Mouse (Mus musculus) spleen, embryonic (tissue): ENCODE measurements around the gene Galnt6.

Experiments used
- CTCF ChIA-PET: fragments of 350-600 bp; sonication (Branson Sonifier 250); formaldehyde crosslinking; loops from one replicate; lab custom pipeline; 2022; lab: Charles Lee

Gene Galnt6

DNA sequence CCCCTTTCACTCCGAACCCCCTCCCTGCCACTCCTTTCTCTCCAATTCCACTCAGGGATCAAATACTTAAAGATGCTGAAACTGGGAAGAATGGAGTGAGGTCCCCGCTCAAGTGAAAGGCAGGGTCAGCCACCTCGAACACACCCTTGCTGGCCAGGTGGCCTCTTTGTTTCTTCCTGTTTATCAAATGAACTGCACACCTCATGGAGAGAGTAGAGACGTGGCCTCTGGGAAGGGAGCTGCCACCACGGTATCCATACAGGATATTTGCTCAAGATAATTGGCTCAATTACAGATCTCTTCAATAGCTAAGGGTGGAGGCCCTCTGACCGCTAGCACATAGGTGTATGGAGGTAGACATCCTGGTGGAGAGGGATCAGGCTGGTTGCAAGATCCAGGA, 6.6 kb downstream of the Galnt6 start:
- CTCF ChIA-PET: no interaction called here

DNA sequence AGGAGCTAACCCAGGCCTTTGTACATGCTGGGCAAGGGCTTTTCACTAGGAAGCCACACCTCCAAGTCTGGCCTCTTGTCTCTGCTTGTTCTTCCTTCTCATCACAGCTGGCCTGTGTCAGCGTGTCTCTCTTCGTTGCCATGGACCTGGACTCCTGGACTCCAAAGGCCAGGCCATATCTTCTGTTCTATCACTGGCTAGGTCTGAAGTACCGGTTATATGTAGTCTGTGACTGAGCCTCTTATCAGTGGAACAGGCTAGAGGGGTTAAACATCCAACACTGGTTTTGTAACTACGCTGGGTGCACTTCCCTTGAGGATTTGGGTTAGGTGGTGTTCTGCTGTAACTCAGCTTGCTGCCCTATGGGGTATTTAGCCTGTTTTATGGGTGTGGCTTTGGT, 7.2 kb downstream of the Galnt6 start:
- CTCF ChIA-PET: interaction anchor here (1.0 kb wide), 1 partner anchor 15 kb away, joined by 3 read pairs; no protein-coding TSS in a partner anchor

DNA sequence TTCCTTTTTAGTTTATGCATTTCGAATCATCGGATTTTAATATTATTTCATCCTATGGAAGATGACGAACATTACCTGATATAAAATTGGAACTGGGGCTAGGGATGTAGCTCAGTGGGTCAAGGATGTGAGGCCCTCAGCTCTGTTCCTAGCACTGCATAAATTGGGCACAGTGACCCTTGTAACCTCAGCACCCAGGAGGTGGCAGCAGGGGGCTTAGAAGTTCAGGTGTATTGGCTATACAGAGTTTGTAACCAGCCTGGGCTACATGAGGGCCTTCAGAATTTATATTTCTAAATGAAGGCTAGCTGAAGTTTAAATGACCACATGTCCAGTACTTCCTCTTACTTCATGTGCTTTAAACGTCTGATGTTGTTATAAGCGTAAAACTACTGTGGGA, 7.7 kb downstream of the Galnt6 start:
- CTCF ChIA-PET: interaction anchor here (1.0 kb wide), 1 partner anchor 16 kb away, joined by 3 read pairs; no protein-coding TSS in a partner anchor

DNA sequence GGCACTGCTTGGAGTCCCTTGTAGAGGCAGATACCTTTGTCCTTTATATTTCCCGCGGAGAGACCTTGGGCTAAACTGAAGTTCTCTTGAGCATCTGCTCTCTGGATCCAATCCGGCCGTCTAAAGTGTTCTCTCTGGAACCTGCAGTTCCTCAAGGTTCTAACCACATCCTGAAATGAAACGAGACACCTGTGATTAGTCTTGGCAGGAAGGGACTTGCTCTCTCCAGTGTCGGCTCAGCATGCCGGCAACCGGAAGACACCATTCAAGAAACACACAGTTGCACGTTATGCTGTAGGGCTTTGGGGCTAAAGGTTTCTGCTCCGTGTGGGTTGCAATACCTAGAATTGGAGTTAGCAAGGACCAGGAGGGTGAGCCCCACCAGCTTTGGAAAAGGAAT, 9.1 kb downstream of the Galnt6 start:
- CTCF ChIA-PET: no interaction called here

DNA sequence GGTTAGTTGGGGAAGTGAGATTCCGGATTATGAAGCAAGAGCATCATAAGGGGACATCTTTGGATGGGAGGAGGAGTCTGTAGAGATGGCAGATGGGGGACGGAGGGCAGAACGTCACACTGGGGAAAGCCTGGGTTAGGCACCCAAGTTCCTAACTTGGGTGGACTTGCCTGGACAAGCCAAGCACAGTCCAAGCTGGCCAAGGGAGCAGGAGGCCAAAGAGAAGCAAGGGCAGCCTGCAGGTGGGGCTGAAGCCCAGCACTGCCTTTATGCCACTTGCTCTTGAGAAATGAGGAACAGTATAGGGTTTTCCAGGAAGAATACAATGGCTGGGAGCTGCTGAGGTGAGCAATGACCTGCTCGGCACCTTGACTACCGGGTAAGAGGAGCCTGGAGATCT, 10.0 kb downstream of the Galnt6 start:
- CTCF ChIA-PET: interaction anchor here (0.6 to 1.3 kb wide), 2 partner anchors 11 to 181 kb away, joined by 4 read pairs; no protein-coding TSS in a partner anchor

DNA sequence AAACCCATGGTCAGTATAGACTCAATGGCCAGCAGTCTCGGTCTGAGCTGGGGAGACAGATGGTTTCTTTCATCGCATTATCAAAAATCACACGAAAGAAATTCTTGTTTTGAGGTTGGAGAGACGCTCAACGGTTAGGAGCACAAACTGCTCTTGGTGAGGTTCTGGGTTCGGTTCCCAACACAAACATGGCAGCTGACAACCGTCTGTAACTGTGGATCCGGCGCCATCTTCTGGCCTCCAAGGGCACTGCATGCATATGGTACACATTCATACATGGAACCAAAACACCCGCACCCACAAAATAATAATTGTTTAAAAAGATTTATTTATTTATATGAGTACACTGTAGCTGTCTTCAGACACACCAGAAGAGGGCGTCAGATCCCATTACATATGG, 10.6 kb downstream of the Galnt6 start:
- CTCF ChIA-PET: interaction anchor here (1.3 kb wide), 1 partner anchor 181 kb away, joined by 4 read pairs; no protein-coding TSS in a partner anchor

DNA sequence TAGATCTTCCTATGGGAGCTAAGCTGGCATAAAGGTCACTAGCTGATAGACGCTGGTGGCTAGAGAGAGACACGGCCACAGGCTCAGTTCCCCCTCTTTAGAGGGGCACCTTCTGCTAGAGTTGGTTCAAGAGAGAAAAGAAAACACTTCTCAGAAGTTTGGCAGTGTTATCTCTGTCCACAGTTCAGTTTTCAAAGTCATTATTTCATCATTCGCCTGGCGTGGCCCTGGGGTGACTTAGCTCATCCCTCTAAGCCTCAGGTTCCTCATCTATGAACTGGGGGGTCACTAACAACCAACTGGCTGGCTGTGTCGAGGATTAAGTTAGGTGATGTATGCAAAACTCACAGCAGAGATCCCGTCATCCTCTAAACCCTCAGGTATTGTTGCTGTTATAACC, 11.2 kb downstream of the Galnt6 start:
- CTCF ChIA-PET: interaction anchor here (1.3 kb wide), 1 partner anchor 180 kb away, joined by 4 read pairs; no protein-coding TSS in a partner anchor

DNA sequence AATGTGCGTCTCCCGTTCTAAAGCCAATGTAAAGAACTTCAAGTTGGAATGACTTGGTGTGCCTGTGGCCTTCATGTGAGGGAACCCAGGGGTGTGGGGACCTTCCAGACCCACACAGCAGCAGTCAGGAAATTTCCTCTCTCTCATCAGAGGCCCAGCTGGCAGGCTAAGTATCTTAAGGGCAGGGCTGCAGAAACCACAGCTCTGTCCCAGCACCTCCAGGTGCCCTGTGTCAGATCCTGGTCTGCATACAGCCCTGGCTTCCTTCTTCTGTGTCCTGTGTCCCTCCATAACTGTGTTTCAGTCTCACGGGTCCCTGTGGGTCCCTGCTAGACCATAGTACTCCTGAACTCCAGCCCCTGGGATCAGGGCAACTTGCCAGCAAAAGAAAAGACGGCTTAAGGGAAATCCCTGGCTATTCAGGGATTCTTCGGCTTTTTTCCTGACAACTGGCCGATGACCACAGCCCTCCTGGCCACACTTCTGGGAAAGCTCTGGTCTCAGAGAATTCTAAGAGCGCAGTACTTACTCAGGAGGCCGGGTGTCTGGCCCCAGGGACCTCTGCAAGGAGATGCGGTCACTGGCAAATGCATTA, 13.7 kb downstream of the Galnt6 start:
- CTCF ChIA-PET: interaction anchor here (0.5 kb wide), 1 partner anchor 210 kb away, joined by 3 read pairs; no protein-coding TSS in a partner anchor

DNA sequence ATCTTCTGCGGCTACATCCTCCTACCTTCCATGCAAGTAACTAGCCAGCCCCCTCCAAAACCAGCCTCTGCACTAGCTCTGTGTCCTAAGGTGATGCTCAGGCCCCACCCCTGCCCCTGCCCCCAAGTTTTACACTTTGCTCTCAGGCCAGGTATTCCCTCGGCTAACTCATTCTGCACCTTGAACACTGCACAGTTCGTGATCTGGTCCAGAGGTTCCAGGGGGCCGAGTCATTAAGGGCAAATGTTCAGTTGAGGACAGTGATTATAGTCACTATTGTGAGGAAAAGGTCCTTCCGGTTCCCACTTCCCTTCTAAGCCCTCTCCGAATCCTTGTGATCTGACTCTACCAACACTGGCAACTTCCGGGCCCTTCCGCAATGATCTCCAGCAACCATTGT, 14.7 kb downstream of the Galnt6 start:
- CTCF ChIA-PET: no interaction called here

DNA sequence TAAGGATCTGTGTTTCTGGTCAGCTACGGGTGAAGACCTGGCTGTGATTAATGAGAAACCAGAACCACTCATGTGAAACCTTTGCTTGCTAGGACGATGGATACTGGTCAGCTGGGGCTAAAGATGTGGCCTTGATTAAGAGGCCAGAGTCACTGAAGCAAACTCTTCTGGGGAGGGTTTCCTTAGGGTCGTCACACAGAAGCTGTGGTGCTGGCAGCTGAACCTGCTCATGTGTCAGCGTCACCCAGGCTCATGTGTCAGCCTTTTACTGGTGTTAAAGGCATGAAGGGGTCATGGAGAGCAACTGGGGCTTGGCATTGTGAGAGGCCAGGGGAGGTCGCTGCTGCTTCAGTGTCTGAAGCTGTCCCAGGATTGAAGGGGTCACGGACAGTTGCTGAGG, 18.3 kb downstream of the Galnt6 start:
- CTCF ChIA-PET: interaction anchor here (0.5 to 1.3 kb wide), 2 partner anchors 19 to 28 kb away, joined by 3 to 4 read pairs; no protein-coding TSS in a partner anchor

DNA sequence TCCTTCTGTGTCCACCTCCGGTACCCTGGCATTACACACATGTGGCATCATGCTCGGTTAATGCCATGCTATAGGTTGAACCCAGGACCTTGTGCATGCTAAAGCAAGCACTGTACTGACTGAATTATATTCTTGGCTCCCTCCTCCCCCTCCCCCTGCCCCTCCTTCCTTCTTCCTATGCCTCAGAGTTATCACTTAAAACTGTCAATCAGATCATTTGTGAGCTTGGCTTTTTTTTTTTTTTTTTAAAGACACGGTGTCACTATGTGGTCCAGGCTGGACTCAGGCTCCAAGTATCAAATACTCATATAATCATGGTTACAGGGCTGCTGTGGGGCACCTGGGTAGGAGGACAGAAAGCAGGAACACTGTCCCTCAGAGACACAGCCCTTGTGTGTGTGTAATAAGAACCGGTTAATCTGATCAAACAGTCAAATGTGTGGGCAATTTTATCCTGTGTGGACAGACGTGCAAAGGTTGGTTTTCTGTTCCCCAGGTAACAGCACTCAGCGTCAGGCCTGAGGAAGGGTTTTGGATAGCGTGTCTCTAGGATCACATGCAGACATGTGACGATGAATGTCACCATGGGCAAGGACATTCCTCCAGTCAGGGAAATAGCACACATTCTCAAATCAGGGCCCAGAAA, 20.6 kb downstream of the Galnt6 start:
- CTCF ChIA-PET: interaction anchor here (0.6 kb wide), 1 partner anchor 11 kb away, joined by 4 read pairs; no protein-coding TSS in a partner anchor

DNA sequence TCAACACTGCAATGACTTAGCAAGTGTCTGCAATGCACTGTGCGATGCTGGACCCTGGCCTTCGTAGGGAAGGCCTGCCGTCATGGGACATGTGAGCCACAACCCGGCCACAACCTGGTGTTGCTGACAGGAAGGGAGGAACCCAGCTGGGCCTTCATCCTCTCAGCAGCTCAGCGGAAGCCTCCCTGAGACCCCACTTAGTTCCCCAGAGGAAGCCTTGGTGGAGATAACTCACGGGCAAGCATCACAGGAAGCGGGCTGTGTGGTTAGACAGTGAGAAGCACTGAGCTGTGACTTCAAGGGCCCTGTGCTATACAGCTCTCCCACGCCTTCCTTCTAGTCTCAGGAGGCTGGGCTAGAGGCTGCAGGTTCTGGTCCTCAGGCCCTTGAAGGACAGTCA, 22.9 kb downstream of the Galnt6 start:
- CTCF ChIA-PET: no interaction called here

DNA sequence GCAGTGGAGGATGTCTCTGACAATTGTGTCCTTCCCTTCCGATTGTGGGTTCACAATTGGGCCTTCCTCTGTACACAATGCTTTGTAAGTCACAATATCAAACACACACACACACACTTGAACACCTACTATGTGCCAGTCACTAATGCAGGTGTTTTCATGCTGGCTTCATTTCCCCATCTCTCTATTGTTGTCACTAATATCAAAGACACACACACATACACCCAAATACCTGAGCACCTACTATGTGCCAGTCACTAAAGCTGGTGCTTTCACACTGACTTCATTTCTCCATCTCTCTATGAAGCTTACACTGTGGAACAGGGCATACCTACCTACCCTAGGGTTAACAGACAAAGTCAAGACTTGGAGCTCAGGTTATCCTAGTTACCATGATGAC, 23.8 kb downstream of the Galnt6 start:
- CTCF ChIA-PET: interaction anchor here (0.6 to 0.9 kb wide), 4 partner anchors 22 to 299 kb away, joined by 3 to 15 read pairs (median 7); no protein-coding TSS in a partner anchor

DNA sequence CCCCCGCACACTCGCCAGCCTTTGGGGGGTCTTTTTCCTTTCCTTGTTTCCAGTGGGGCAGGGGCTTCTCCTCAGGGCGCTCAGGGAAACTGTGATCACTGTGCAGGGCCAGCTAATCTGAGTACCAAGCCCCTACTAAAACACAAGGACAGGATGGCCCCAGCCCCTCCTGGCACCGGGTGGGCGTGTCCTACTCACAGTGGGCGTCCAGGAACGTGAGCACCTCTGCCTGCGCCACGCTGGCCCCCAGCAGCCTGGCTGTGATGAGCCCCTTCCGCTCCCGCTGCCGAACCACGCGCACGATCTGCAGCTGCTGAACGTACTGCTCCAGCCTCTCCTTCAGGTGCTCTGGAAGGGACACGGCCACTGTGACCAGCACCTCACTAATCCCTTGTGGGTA, 25.3 kb downstream of the Galnt6 start:
- CTCF ChIA-PET: no interaction called here

DNA sequence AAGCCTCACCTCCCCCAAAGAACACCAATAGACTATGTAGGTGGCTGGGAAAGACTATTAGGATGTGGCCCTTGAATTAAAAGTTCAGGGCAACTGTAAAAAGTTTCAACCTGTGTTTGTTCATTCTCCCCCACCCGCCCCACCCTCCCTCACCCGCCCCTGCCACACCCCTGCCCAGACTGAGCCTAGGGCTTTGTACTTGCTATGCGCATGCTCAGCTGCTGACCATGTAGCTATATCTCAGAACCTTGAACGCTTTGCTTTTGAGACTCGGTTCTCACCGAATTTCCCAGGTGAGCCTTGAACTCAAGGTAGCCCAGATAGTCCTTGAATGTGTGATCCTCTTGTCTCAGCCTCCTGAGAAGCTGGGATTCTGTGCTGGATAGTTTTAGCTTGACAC, 27.3 kb downstream of the Galnt6 start:
- CTCF ChIA-PET: interaction anchor here (0.6 to 1.3 kb wide), 2 partner anchors 10 to 27 kb away, joined by 3 read pairs; no protein-coding TSS in a partner anchor

DNA sequence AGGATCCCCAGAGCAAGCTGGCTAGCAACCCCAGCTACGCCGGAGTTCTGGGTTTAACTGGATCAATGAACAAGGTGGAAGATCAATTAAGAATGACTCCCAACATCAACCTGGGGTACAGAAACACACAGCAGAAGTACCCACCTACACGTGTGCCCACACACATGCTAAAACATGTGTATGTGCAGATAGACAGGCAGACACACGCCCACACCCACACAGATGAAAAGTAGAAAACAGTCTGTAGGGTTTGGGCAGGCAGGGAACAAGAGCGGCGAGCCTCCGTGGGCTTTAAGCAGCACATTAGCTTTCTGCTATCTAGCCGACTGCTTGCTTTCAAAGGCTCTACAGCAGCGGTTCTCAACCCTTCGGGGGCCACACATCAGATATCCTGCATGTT, 28.1 kb downstream of the Galnt6 start:
- CTCF ChIA-PET: interaction anchor here (0.6 to 1.3 kb wide), 2 partner anchors 11 to 103 kb away, joined by 3 to 4 read pairs; no protein-coding TSS in a partner anchor

DNA sequence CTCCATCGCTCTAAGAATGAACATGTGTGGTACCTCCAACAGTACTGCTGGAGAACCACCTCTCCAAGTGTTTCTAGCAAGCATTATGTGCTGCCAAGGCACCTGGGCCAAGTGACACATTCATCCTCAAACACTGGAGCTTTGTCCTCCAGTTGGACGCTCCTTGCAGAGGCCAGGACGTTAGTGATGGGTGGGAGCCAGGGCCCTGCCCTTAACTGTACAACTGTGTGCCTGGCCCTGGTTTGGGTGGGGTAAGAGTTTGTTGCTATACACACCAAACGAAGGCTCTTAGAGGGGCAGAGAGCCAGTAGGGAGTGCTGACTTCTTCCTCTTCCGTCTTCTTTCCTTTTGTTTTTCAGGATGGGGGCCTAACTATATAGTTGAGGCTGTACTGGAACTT, 28.8 kb downstream of the Galnt6 start:
- CTCF ChIA-PET: interaction anchor here (0.6 to 1.3 kb wide), 2 partner anchors 12 to 102 kb away, joined by 3 to 4 read pairs; no protein-coding TSS in a partner anchor

DNA sequence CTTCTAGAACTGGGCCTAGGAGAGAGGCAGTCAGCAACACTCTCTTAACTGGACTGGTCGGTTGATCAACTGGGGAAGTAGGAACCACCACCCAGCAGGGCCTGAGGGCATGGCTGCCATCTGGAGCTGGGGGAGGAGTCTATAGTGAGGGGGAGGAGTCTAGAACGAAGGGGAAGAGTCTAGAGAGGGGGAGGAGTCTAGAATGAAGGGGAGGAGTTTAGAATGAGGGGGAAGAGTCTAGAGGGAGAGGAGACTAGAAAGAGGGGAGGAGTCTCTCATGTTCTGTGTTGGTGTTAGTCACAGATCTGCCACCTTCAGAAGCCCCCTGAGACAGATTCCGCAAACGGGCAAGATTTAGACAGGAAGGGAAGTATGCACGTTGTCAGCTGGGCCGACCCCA, 29.8 kb downstream of the Galnt6 start:
- CTCF ChIA-PET: no interaction called here

DNA sequence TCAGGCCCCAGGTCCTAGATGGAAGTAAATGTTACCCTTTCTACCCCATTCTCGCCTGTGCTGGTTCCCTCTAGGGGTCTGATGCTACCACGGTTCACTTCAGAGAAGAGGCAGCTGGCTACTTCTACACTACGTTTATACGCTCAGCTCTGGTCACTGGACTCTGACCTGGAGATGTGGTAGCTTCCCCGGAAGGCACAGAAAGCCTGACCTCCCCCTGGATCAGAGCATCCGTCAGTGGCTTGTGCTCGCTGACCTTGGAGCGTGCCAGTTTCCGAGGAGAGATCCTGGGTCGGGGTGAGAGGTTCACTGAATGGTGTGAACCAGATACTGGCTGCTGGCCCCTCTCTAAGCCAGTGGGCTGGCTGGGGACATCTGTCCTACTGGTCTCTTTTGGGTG, 31.1 kb downstream of the Galnt6 start:
- CTCF ChIA-PET: interaction anchor here (0.7 kb wide), 1 partner anchor 23 kb away, joined by 7 read pairs; no protein-coding TSS in a partner anchor

DNA sequence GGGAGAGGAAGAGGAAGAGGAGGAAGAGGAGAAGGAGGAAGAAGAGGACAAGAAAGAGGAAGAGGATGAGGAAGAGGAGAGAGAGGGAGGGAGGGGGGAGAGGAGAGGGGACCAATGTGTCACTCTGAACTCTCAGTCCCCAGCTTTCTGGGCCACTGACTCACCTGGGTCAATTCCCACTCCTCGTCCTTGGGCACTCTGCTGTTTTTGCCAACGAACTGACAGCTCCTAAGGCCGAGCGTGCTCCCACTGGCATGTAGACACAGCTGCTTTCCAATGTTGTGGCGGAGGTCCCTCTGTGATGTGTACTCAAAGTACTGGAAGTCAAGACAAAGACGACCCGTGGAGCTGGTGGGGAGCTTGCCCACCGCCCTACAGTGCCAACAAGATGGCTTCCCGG, 34.8 kb downstream of the Galnt6 start:
- CTCF ChIA-PET: interaction anchor here (0.5 kb wide), 1 partner anchor 55 kb away, joined by 4 read pairs; no protein-coding TSS in a partner anchor

DNA sequence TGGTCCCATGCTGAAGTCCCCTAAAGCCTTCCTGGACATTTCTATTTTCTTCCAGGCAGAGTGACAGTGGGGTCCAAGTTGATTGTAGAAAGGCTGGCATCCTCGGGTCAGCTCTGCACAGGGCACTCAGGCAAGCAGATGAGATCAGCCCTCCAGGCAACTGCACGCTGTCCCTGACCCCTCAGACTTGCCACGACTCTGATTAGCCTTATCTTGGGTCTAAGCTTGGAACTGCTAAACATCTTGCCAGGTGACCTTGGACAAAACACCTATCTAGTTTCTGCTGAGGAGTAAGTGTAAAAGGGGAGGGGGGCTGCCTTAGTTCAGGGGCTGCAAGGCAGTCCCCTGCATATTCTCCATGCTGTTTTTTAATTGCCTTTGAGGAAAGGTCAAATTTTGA, 37.2 kb downstream of the Galnt6 start:
- CTCF ChIA-PET: interaction anchor here (1.1 kb wide), 1 partner anchor 20 kb away, joined by 4 read pairs; no protein-coding TSS in a partner anchor

DNA sequence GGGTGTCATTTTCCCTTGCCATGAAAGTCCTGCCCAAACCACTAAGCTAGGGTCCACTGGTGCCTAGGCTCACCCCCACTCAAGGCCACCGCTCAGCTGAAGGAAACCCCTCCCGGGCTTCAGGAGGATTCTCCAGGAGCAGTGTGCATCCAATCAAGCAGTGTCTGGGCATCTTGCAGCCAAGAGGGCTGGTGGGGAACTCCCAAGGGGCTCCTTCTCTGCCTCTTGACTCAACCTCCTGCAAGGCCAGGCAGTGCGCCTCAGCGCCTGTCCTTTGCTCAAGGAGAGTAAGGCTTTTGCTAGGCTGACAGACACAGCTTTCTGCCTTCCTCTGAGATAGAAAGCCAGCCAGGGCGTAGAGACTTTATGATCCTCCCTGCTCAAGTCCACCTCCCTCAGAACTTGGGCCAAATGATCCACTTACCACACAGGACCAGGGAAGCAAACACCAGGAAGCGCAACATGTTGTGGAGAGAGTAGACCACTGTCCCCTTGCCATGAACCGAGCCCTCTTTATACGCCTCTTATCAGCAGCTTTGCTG, 41.7 kb downstream of the Galnt6 start, which contains the start of gene Cela1:
Gene Cela1 (minus strand): TSS at position 492 of the 542 bp plus-strand sequence.
- CTCF ChIA-PET: no interaction called here
